12 mouse cellular contexts compared by ENCODE assay signal in the genomic region with DNA sequence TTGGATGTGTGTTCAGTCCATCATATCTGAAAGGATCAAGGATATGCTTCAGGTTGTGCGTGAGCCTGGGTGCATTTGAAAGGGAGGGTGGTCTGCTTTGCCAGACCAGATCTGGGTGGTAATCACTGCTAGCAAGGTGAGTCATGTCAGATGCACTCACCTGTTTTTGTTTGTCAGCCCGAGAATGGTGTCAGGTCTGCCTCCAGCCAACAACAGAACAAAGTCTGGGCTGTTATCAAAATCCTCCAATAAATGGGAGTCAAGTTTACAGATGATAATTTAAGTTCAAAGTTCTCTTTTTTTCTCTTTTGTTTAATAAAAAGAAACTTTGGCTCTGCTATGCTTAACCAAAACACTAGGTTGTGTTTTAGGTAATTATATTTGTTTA.
"Had no signal": no experiment of that assay in that cellular context is flagged by ENCODE, and none has a peak within 500 bp of the region (broad histone marks: within the 10 kb centered on the region; RNA-seq: fewer than 3 reads in every experiment).

No protein-coding gene starts in this region.

- H3K9ac ChIP-seq: limb, embryonic 12.5 days; limb, embryonic 15.5 days; liver, embryonic 12.5 days; liver, embryonic 15.5 days; midbrain, embryonic 13.5 days; stomach, embryonic 15.5 days had no signal

- H3K27ac ChIP-seq: kidney, postnatal 0 days; limb, embryonic 12.5 days; limb, embryonic 15.5 days; liver, embryonic 12.5 days; liver, embryonic 15.5 days; midbrain, embryonic 10.5 days; midbrain, embryonic 13.5 days; stomach, embryonic 15.5 days had no signal

- H3K4me3 ChIP-seq: limb, embryonic 12.5 days; limb, embryonic 15.5 days; liver, embryonic 12.5 days; liver, embryonic 15.5 days; megakaryocyte, embryonic 14.5 days; midbrain, embryonic 10.5 days; midbrain, embryonic 13.5 days; stomach, embryonic 15.5 days had no signal

- H3K9me3 ChIP-seq: limb, embryonic 12.5 days; limb, embryonic 15.5 days; liver, embryonic 12.5 days; liver, embryonic 15.5 days; megakaryocyte, embryonic 14.5 days; midbrain, embryonic 10.5 days; midbrain, embryonic 13.5 days; stomach, embryonic 15.5 days had no signal

- H3K4me2 ChIP-seq: limb, embryonic 12.5 days; limb, embryonic 15.5 days; liver, embryonic 12.5 days; liver, embryonic 15.5 days; midbrain, embryonic 13.5 days; stomach, embryonic 15.5 days had no signal

- H3K4me1 ChIP-seq: limb, embryonic 12.5 days; limb, embryonic 15.5 days; liver, embryonic 12.5 days; liver, embryonic 15.5 days; midbrain, embryonic 10.5 days; midbrain, embryonic 13.5 days; stomach, embryonic 15.5 days had no signal

- DNase-seq: left cerebral cortex, postnatal 4 days; thymus, postnatal 25 days had no signal

- ATAC-seq: liver, embryonic 12.5 days; midbrain, embryonic 13.5 days; midbrain, embryonic 16.5 days had no signal

- H3K36me3 ChIP-seq: limb, embryonic 12.5 days; limb, embryonic 15.5 days; liver, embryonic 12.5 days; liver, embryonic 15.5 days; midbrain, embryonic 10.5 days; midbrain, embryonic 13.5 days; stomach, embryonic 15.5 days had no signal

- H3K27me3 ChIP-seq: limb, embryonic 12.5 days; limb, embryonic 15.5 days; liver, embryonic 12.5 days; liver, embryonic 15.5 days; megakaryocyte, embryonic 14.5 days; midbrain, embryonic 13.5 days; stomach, embryonic 15.5 days had no signal
